Mouse (Mus musculus): ENCODE measurements around the gene Lcn12. TPM values are rescaled to one million over a fixed set of nuclear protein-coding genes. Genes with fewer than 3 reads are reported as not detected.

The Lcn12 gene
- not detected in 2 replicates for polyA plus RNA-seq (2015; fragmentation: Nextera tagmentation; extraction: Ambion mirVana)

DNA sequence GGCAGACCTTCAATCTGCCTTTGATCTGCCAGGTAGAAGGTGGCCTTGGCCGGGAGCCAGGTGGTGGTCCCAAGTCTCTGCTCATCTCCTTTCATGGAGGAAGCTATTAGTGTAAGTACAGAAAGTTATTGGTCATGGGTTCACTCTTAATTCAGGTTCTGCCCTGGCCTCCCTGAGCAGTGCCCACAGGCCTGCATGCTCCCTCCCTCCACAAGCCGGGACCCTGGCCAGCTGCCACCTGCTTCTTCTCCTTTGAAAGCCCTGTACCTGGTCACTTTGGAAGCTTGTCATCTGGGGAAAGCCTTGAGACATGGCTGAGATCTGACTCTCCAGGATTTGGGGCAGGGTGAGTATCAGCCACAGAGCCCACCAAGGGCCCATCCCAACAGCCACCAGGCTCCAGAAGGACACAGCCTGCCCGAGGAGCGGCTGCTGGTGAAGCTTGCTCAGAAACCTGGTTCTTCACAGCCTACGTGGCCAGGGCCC, at the start of gene Lcn12:
Gene Lcn12, minus strand, starts transcription at position 436 of the 486 bp plus-strand sequence.
- Histone ChIP-seq H3K4me1 (replicated peaks; ENCODE audit: control insufficient read depth, insufficient read depth) (no peaks in the 10 kb centered on the region), H3K9ac (ENCODE audit: low read length) (no peak within 1 kb of the TSS), H3K4me3 (ENCODE audit: low read depth, low read length) (no peak within 1 kb of the TSS), H3K27me3 (ENCODE audit: control insufficient read depth, insufficient read depth, low read length) (no peaks in the 10 kb centered on the region), H3K36me3 (ENCODE audit: control insufficient read depth, insufficient read depth, low read length) (no peaks in the 10 kb centered on the region), H3K27ac (replicated peaks) (no peak within 1 kb of the TSS), H3K4me2 (replicated peaks; ENCODE audit: low read depth) (no peak within 1 kb of the TSS), H3K9me3 (ENCODE audit: control insufficient read depth, low read length) (no peaks in the 10 kb centered on the region)
- no peak for DNase-seq (ENCODE audit: low spot score)
- TF ChIP-seq EP300 (optimal IDR thresholded peaks at IDR 0.05) (no peak), CTCF (IDR thresholded peaks at IDR 0.05; ENCODE audit: low read depth) (no peak)
- 78% methylated on average over 5 of the region's 5 CpGs for WGBS
- no peak for ATAC-seq (ENCODE audit: low FRiP score, low TSS enrichment)

DNA sequence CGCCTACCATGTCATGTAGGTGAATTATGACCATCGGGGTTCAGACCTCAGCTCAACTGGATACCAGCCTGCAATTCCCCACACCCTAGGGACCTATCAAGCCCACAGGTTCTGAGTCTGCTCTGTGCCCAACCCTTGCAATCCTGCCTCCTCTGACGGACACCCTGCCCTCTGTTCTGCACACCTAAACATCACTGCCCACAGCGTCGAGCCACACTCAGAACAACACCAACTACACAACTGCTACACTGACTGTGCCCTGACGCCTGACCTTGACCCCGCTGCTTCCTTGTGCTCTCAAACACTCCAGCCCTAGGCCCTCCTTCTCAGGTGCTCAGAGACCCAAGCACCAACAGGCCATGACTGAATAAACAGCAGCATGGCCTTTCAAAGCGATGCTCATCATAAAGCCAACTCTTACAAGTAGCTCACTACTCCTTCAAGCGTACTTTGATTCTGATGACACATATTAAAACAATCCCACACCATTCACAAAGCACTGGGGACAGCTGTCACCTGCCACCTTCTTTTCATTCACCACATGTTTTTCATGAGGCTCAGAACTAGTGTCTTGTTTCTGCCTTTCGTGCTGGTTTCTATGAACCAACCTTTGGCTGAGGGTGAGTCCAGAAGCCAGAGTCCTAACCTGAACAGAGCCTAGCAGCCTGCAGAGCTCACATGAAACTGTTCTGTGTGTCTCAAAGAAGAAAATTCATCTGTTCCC, 48.1 kb upstream of the Lcn12 start:
- 75% methylated on average over 10 of the region's 10 CpGs for WGBS
- no peak for TF ChIP-seq CTCF (IDR thresholded peaks at IDR 0.05; ENCODE audit: low read depth)
- TF ChIP-seq EP300 (optimal IDR thresholded peaks at IDR 0.05): no peak
- ATAC-seq (ENCODE audit: low FRiP score, low TSS enrichment): no peak

DNA sequence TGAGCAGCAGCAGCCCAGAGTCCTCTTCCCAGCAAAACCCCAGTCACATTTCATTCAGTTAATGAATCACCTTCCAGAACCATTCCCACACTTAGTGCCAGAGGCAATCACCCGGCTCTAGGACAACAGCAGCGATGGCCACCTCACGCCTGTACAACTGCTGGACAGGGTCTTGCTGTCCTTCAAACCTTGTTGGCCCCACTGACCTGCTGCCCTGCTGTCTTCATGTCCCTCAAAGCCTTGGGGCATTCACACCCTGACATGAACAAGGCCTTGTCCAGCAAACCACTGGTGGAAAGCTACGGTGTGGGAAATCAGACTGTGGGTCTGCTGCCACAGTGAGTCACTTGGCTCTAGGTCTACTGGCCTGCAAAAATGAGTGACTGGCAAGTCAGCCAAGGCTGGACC, 46.8 kb upstream of the Lcn12 start:
- Histone ChIP-seq H3K27ac (replicated peaks) (no peak overlapping the region), H3K9ac (ENCODE audit: low read length) (no peak overlapping the region), H3K4me3 (ENCODE audit: low read depth, low read length) (no peak overlapping the region), H3K27me3 (ENCODE audit: control insufficient read depth, insufficient read depth, low read length) (no peaks in the 10 kb centered on the region), H3K4me2 (replicated peaks; ENCODE audit: low read depth) (no peak overlapping the region), H3K36me3 (ENCODE audit: control insufficient read depth, insufficient read depth, low read length) (peaks cover 4% of the 10 kb centered on the region; the same call in 1 of the 2 replicates), H3K9me3 (ENCODE audit: control insufficient read depth, low read length) (no peaks in the 10 kb centered on the region), H3K4me1 (replicated peaks; ENCODE audit: control insufficient read depth, insufficient read depth) (no peaks in the 10 kb centered on the region)
- no peak for DNase-seq (ENCODE audit: low spot score)
- 96% methylated on average over 4 of the region's 4 CpGs for WGBS
- ATAC-seq (ENCODE audit: low FRiP score, low TSS enrichment): no peak
- no peak for TF ChIP-seq EP300 (optimal IDR thresholded peaks at IDR 0.05)
- TF ChIP-seq CTCF (IDR thresholded peaks at IDR 0.05; ENCODE audit: low read depth): no peak

More for the DNA sequence above, 48.1 kb upstream of the Lcn12 start:
- Histone ChIP-seq H3K27ac (replicated peaks) (no peak overlapping the region), H3K9ac (ENCODE audit: low read length) (no peak overlapping the region), H3K4me2 (replicated peaks; ENCODE audit: low read depth) (no peak overlapping the region), H3K4me1 (replicated peaks; ENCODE audit: control insufficient read depth, insufficient read depth) (no peaks in the 10 kb centered on the region), H3K36me3 (ENCODE audit: control insufficient read depth, insufficient read depth, low read length) (0 out of 2 replicates have a peak, but pooled peaks cover 2% of the 10 kb centered on the region), H3K4me3 (ENCODE audit: low read depth, low read length) (no peak overlapping the region), H3K9me3 (ENCODE audit: control insufficient read depth, low read length) (no peaks in the 10 kb centered on the region), H3K27me3 (ENCODE audit: control insufficient read depth, insufficient read depth, low read length) (no peaks in the 10 kb centered on the region)
- no peak for DNase-seq (ENCODE audit: low spot score)

DNA sequence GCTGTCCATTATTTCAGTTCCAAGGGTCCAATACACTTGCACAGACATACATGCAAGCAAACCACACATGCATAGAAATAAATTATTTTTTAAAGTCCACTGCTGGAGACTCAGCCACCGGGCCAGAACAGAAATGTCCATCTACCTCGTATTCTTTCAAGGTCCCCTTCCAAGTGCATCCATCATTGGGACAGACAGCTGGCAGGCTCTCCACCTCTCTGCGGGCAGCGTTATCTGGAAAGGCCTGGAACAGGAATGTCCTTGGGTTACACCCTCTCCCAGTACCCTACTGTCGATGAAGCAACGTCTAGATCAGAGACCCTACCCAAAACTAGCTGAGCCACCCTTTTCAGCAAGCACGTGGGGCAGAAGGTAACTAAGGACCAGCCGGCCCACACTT, 42.8 kb upstream of the Lcn12 start:
- peaks cover 7% of the 10 kb centered on the region; the same call in 1 of the 2 replicates for H3K36me3 ChIP-seq (ENCODE audit: control insufficient read depth, insufficient read depth, low read length)
- WGBS: 81% methylated on average over 8 of the region's 8 CpGs

GRCm38 (mm10) chr2:25534866-25535182, 41.1 kb upstream of the Lcn12 start:
- H3K9ac ChIP-seq (ENCODE audit: low read length): no peak overlapping the region
- no peaks in the 10 kb centered on the region for H3K9me3 ChIP-seq (ENCODE audit: control insufficient read depth, low read length)
- no peaks in the 10 kb centered on the region for H3K4me1 ChIP-seq (replicated peaks; ENCODE audit: control insufficient read depth, insufficient read depth)
- H3K36me3 ChIP-seq (ENCODE audit: control insufficient read depth, insufficient read depth, low read length): peaks cover 13% of the 10 kb centered on the region
- DNase-seq (ENCODE audit: low spot score): no peak
- ATAC-seq (ENCODE audit: low FRiP score, low TSS enrichment): no peak
- no peak overlapping the region for H3K27ac ChIP-seq (replicated peaks)
- no peak for TF ChIP-seq CTCF (IDR thresholded peaks at IDR 0.05; ENCODE audit: low read depth)
- no peak for TF ChIP-seq EP300 (optimal IDR thresholded peaks at IDR 0.05)
- no peaks in the 10 kb centered on the region for H3K27me3 ChIP-seq (ENCODE audit: control insufficient read depth, insufficient read depth, low read length)
- WGBS: 98% methylated on average over 2 of the region's 2 CpGs
- H3K4me2 ChIP-seq (replicated peaks; ENCODE audit: low read depth): no peak overlapping the region
- H3K4me3 ChIP-seq (ENCODE audit: low read depth, low read length): no peak overlapping the region

More for the DNA sequence above, 42.8 kb upstream of the Lcn12 start:
- DNase-seq (ENCODE audit: low spot score) (no peak), ATAC-seq (ENCODE audit: low FRiP score, low TSS enrichment) (no peak)
- Histone ChIP-seq H3K4me2 (replicated peaks; ENCODE audit: low read depth) (no peak overlapping the region), H3K9me3 (ENCODE audit: control insufficient read depth, low read length) (no peaks in the 10 kb centered on the region), H3K27ac (replicated peaks) (no peak overlapping the region), H3K9ac (ENCODE audit: low read length) (no peak overlapping the region), H3K4me3 (ENCODE audit: low read depth, low read length) (no peak overlapping the region), H3K27me3 (ENCODE audit: control insufficient read depth, insufficient read depth, low read length) (no peaks in the 10 kb centered on the region), H3K4me1 (replicated peaks; ENCODE audit: control insufficient read depth, insufficient read depth) (no peaks in the 10 kb centered on the region)
- TF ChIP-seq EP300 (optimal IDR thresholded peaks at IDR 0.05) (no peak), CTCF (IDR thresholded peaks at IDR 0.05; ENCODE audit: low read depth) (no peak)

GRCm38 (mm10) chr2:25534178-25534865, 40.6 kb upstream of the Lcn12 start:
- WGBS: 74% methylated on average over 3 of the region's 3 CpGs
- Histone ChIP-seq H3K9ac (ENCODE audit: low read length) (no peak overlapping the region), H3K4me3 (ENCODE audit: low read depth, low read length) (no peak overlapping the region), H3K36me3 (ENCODE audit: control insufficient read depth, insufficient read depth, low read length) (peaks cover 14% of the 10 kb centered on the region), H3K4me1 (replicated peaks; ENCODE audit: control insufficient read depth, insufficient read depth) (no peaks in the 10 kb centered on the region), H3K9me3 (ENCODE audit: control insufficient read depth, low read length) (no peaks in the 10 kb centered on the region), H3K4me2 (replicated peaks; ENCODE audit: low read depth) (no peak overlapping the region), H3K27ac (replicated peaks) (no peak overlapping the region), H3K27me3 (ENCODE audit: control insufficient read depth, insufficient read depth, low read length) (no peaks in the 10 kb centered on the region)
- ATAC-seq (ENCODE audit: low FRiP score, low TSS enrichment) (no peak), DNase-seq (ENCODE audit: low spot score) (no peak)
- TF ChIP-seq EP300 (optimal IDR thresholded peaks at IDR 0.05) (no peak), CTCF (IDR thresholded peaks at IDR 0.05; ENCODE audit: low read depth) (no peak)

Data from stomach, postnatal 0 days (tissue).